Mouse (Mus musculus): Measurements from ENCODE around the gene Arhgef11. TPM values are rescaled to one million over a fixed set of nuclear protein-coding genes. Genes with fewer than 3 reads are reported as not detected.

The Arhgef11 gene
- polyA plus RNA-seq, 1 experiment: 32.4 TPM

DNA sequence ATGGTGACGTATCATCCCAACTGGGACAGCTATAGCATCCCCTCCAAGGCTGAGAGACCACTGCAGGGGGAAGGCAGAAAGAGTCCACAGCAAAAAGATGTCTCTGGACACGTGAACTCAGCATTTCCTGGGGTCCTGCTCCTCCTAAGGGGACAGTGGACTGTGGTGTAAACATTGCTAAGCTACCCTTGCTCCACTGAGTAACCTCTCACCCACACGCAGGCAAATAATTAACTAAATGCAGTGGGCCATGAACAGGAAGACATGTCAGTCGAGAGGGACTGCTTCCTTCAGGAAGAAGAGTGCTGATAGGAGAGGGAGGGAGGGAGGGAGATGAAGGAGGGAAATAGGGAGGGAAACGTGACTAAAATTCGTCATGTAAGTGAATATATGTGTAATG lies 153.7 kb downstream of the Arhgef11 start:
- Histone ChIP-seq H3K27me3 (ENCODE audit: control insufficient read depth, insufficient read depth, low read length) (peaks cover 2% of the 10 kb centered on the region; the same call in 1 of the 2 replicates), H3K4me1 (ENCODE audit: control insufficient read depth, insufficient read depth, insufficient read length, low read length) (peaks cover 7% of the 10 kb centered on the region), H3K4me3 (ENCODE audit: low read depth, low read length) (no peak overlapping the region), H3K27ac (ENCODE audit: insufficient read depth, low read depth, low read length) (no peak overlapping the region), H3K36me3 (ENCODE audit: control insufficient read depth, insufficient read depth, low read length) (no peaks in the 10 kb centered on the region)
- no peak for TF ChIP-seq CTCF (IDR thresholded peaks at IDR 0.05; ENCODE audit: extremely low read depth, insufficient read length, insufficient replicate concordance, low read depth, low read length)
- no peak for TF ChIP-seq POLR2A (IDR thresholded peaks at IDR 0.05; ENCODE audit: low read depth, low read length)
- 18% methylated on average over 6 of the region's 6 CpGs for WGBS

DNA sequence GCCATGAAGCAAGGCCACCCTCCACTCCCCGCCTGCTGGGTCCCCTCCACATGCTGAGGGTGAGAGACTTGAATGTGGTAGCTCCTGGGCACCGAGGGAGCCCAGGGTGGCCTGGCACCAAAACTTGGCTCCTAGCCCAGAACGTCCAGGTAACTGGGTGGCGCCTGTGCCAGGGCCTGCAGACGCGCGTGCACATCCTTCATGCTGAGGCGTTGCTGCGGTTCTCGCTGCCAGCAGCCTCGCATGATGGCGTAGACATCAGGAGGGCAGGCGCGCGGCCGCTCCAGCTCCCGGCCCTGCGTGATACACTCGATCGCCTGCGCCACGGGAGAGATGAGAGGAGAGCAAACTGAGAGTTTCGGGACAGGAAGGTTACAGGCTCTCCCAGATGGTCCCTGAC lies 160.9 kb downstream of the Arhgef11 start:
- Histone ChIP-seq H3K27ac (ENCODE audit: insufficient read depth, low read depth, low read length) (no peak overlapping the region), H3K4me3 (ENCODE audit: low read depth, low read length) (no peak overlapping the region), H3K27me3 (ENCODE audit: control insufficient read depth, insufficient read depth, low read length) (no peaks in the 10 kb centered on the region; the same call in none of the 2 replicates), H3K36me3 (ENCODE audit: control insufficient read depth, insufficient read depth, low read length) (no peaks in the 10 kb centered on the region), H3K4me1 (ENCODE audit: control insufficient read depth, insufficient read depth, insufficient read length, low read length) (no peaks in the 10 kb centered on the region)
- WGBS: 43% methylated on average over 23 of the region's 23 CpGs
- no peak for TF ChIP-seq POLR2A (IDR thresholded peaks at IDR 0.05; ENCODE audit: low read depth, low read length)
- no peak for TF ChIP-seq CTCF (IDR thresholded peaks at IDR 0.05; ENCODE audit: extremely low read depth, insufficient read length, insufficient replicate concordance, low read depth, low read length)

DNA sequence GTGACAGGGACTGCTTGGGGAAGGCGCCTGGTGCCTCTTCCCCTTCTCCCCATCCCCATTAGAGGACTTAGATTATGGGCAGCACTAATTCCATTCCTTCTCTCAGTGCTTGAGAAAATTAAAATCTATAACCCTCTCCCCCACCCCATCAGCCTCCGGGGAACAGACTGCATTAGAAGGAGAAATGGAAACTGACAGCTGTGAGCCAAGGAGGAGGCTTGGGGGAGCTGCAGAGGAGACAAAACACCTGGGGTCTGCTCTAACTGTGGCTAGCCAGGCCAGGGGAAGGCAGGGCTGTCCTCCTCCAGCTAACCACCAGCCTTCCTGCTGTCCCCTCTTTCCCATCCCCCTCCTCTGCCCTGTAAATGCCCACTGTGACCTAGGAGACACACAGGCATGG lies 161.7 kb downstream of the Arhgef11 start:
- no peaks in the 10 kb centered on the region; the same call in none of the 2 replicates for H3K27me3 ChIP-seq (ENCODE audit: control insufficient read depth, insufficient read depth, low read length)
- no peaks in the 10 kb centered on the region for H3K4me1 ChIP-seq (ENCODE audit: control insufficient read depth, insufficient read depth, insufficient read length, low read length)
- H3K4me3 ChIP-seq (ENCODE audit: low read depth, low read length): no peak overlapping the region
- H3K36me3 ChIP-seq (ENCODE audit: control insufficient read depth, insufficient read depth, low read length): no peaks in the 10 kb centered on the region
- TF ChIP-seq POLR2A (IDR thresholded peaks at IDR 0.05; ENCODE audit: low read depth, low read length) (no peak), CTCF (IDR thresholded peaks at IDR 0.05; ENCODE audit: extremely low read depth, insufficient read length, insufficient replicate concordance, low read depth, low read length) (no peak)
- 47% methylated on average over 2 of the region's 2 CpGs for WGBS
- H3K27ac ChIP-seq (ENCODE audit: insufficient read depth, low read depth, low read length): no peak overlapping the region

DNA sequence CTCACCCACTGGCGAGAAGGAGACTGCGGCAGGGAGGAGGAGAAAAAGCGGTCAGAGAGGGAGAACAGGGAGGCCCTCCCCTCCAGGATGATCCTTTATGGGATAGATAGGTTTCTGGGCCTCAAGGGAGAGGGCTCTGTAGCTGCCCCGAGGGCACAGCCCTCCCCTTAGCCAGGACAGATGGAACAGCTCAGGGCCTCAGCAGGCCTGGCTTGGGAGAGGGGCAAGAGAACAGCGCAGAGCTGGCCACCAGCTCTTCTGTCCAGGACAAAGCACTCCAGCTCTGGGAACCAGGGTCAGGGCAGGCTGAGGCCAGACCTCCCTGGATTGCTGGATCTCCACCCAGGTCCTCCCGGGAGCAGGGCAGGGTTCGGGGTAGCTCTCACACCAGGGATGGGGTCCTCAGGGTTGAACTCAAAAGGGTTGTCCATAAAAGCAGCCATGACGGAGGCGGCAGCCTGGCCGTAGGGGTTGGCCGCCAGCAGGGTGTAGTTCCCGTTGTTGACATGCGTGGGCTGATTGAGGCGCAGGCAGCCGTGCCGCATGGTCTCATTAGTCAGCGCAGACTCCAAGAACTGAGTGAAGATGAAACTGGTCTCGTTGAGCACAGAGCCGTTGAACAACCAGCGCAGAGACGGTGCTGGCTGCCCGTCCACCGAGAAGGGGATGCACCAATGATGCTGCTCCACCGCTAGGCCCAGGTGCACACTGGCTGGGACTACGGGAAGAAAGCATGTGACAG lies 166.1 kb downstream of the Arhgef11 start:
- H3K27ac ChIP-seq (ENCODE audit: insufficient read depth, low read depth, low read length): no peak overlapping the region
- WGBS: 84% methylated on average over 25 of the region's 25 CpGs
- TF ChIP-seq CTCF (IDR thresholded peaks at IDR 0.05; ENCODE audit: extremely low read depth, insufficient read length, insufficient replicate concordance, low read depth, low read length): no peak
- no peak for TF ChIP-seq POLR2A (IDR thresholded peaks at IDR 0.05; ENCODE audit: low read depth, low read length)

DNA sequence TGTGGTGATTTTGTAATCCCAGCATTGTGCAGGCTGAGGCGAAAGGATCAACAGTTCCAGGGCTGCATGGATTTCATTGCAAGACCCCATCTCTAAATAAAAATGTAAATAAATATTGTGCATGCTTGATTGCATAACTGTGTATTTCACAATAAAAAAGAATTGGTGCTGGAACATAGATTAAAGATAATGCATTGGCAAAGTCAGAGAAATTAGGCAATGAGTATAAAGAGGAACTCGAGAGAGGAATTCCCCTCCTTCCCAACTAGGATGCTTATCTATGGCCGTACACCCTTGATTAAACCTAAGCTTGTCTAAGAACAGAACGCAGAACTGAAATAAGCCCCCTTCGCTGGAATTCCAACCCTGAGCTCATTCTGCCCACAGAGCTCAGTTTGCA lies 167.8 kb downstream of the Arhgef11 start:
- TF ChIP-seq CTCF (IDR thresholded peaks at IDR 0.05; ENCODE audit: extremely low read depth, insufficient read length, insufficient replicate concordance, low read depth, low read length): no peak
- TF ChIP-seq POLR2A (IDR thresholded peaks at IDR 0.05; ENCODE audit: low read depth, low read length): no peak
- H3K27me3 ChIP-seq (ENCODE audit: control insufficient read depth, insufficient read depth, low read length): no peaks in the 10 kb centered on the region
- WGBS: 56% methylated on average over 5 of the region's 5 CpGs
- no peaks in the 10 kb centered on the region for H3K36me3 ChIP-seq (ENCODE audit: control insufficient read depth, insufficient read depth, low read length)
- H3K27ac ChIP-seq (ENCODE audit: insufficient read depth, low read depth, low read length): no peak overlapping the region
- no peaks in the 10 kb centered on the region for H3K4me1 ChIP-seq (ENCODE audit: control insufficient read depth, insufficient read depth, insufficient read length, low read length)
- no peak overlapping the region for H3K4me3 ChIP-seq (ENCODE audit: low read depth, low read length)

More for the DNA sequence above, 166.1 kb downstream of the Arhgef11 start:
- Histone ChIP-seq H3K4me1 (ENCODE audit: control insufficient read depth, insufficient read depth, insufficient read length, low read length) (no peaks in the 10 kb centered on the region), H3K36me3 (ENCODE audit: control insufficient read depth, insufficient read depth, low read length) (no peaks in the 10 kb centered on the region), H3K27me3 (ENCODE audit: control insufficient read depth, insufficient read depth, low read length) (no peaks in the 10 kb centered on the region; the same call in 1 of the 2 replicates), H3K4me3 (ENCODE audit: low read depth, low read length) (no peak overlapping the region)

DNA sequence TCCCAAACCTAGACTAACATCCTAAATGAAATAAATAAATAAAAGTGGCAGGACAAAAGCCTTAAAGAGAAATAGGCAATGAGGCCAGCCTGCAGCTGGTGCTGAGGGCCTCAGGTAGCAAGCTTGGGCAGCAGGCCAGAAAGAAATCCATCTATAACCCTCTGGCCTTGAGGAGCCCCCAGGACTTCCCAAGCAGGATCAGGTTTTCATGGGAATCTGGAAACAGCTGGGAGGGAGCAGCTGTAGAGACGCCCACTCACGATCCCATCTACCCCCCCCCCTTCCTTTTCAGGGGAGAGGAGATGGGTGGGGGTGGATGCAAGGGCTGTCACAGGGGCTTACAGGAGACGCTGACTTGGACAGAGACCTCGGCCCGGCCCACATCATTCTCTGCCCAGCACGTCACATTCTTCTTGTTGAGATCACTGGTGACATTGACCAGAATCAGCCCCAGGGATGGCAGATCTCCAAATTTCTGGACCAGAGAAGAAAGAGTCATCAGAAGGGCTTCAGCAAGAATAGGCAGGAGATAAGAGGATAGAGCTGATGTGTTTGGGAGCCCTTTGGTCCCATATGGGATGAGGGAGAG lies 168.4 kb downstream of the Arhgef11 start:
- Histone ChIP-seq H3K4me3 (ENCODE audit: low read depth, low read length) (no peak overlapping the region), H3K27me3 (ENCODE audit: control insufficient read depth, insufficient read depth, low read length) (no peaks in the 10 kb centered on the region), H3K36me3 (ENCODE audit: control insufficient read depth, insufficient read depth, low read length) (no peaks in the 10 kb centered on the region), H3K27ac (ENCODE audit: insufficient read depth, low read depth, low read length) (no peak overlapping the region), H3K4me1 (ENCODE audit: control insufficient read depth, insufficient read depth, insufficient read length, low read length) (no peaks in the 10 kb centered on the region)
- no peak for TF ChIP-seq POLR2A (IDR thresholded peaks at IDR 0.05; ENCODE audit: low read depth, low read length)
- no peak for TF ChIP-seq CTCF (IDR thresholded peaks at IDR 0.05; ENCODE audit: extremely low read depth, insufficient read length, insufficient replicate concordance, low read depth, low read length)
- 61% methylated on average over 6 of the region's 6 CpGs for WGBS

Other genes with a start within 250 kb of the Arhgef11 start
- 0.75 and 2.0 TPM in 2 replicates for gene Fcrl1, start 241.2 kb upstream of the Arhgef11 start, polyA plus RNA-seq (2012; rRNA removed)
- gene Fcrl5, start 181.8 kb upstream of the Arhgef11 start, polyA plus RNA-seq (2012; rRNA removed): not detected in 2 replicates
- gene Etv3, start 92.2 kb upstream of the Arhgef11 start, polyA plus RNA-seq (2012; rRNA removed): 10.6 and 19.9 TPM in 2 replicates
- gene Lrrc71, start 131.1 kb downstream of the Arhgef11 start, polyA plus RNA-seq (2012; rRNA removed): 0.03 TPM in 2 replicates
- 0.08 and 0.18 TPM in 2 replicates for gene Ntrk1, start 177.6 kb downstream of the Arhgef11 start, polyA plus RNA-seq (2012; rRNA removed)
- gene Insrr, start 179.4 kb downstream of the Arhgef11 start, polyA plus RNA-seq (2012; rRNA removed): 1.3 and 2.6 TPM in 2 replicates
- 13.0 and 20.1 TPM in 2 replicates for gene Pear1, start 206.7 kb downstream of the Arhgef11 start, polyA plus RNA-seq (2012; rRNA removed)
- gene Sh2d2a, start 229.2 kb downstream of the Arhgef11 start, polyA plus RNA-seq (2012; rRNA removed): 3.0 and 5.9 TPM in 2 replicates